Mouse (Mus musculus): Measurements from ENCODE around the gene Zfp706. TPM values are rescaled to one million over a fixed set of nuclear protein-coding genes. Genes with fewer than 3 reads are reported as not detected.

The Zfp706 gene
- polyA plus RNA-seq, 1 experiment from 2014 or later, result 462 TPM

GRCm38 (mm10) chr15:36956221-36956620 lies 51.4 kb downstream of the Zfp706 start:
- DNase-seq (ENCODE audit: low spot score) (no peak), ATAC-seq (replicated peaks; ENCODE audit: low FRiP score, low TSS enrichment, low read depth) (no peak)
- Histone ChIP-seq H3K4me2 (ENCODE audit: low read length) (no peak overlapping the region), H3K4me1 (replicated peaks; ENCODE audit: control insufficient read depth, insufficient read depth, low read length) (no peaks in the 10 kb centered on the region), H3K27ac (ENCODE audit: low read depth) (no peak overlapping the region), H3K9ac (ENCODE audit: low read length) (no peak overlapping the region), H3K36me3 (ENCODE audit: control insufficient read depth, insufficient read depth, low read length) (no peaks in the 10 kb centered on the region), H3K4me3 (ENCODE audit: low read depth, low read length) (no peak overlapping the region), H3K27me3 (replicated peaks; ENCODE audit: control insufficient read depth, insufficient read depth, low read length) (0 out of 2 replicates have a peak, but pooled peaks cover 3% of the 10 kb centered on the region), H3K9me3 (ENCODE audit: control insufficient read depth, low read length) (0 out of 2 replicates have a peak, but pooled peaks cover 4% of the 10 kb centered on the region)
- 90% methylated on average over 3 of the region's 3 CpGs for WGBS

DNA sequence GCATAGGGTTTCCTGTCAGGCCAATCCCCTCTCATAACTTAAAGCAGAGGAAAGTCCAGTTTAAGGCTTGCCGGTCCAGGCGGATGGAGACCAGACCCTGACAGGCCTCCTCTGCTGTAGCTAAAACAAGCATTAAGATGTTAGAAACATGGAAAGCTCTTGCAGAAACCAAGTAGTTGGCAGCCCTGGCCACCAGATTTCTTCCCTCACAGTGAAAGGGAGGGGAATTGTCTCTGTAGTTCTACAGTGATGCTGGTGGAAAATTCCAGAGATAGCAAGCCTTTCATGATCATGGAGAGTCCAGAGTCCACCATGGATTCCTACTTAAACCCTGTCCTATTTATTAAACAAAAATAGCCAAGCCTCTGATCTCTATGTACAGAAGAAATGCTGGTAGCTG lies 57.3 kb downstream of the Zfp706 start:
- H3K4me3 ChIP-seq (ENCODE audit: low read depth, low read length), result no peak overlapping the region
- no peak for DNase-seq (ENCODE audit: low spot score)
- WGBS, result 77% methylated on average over 2 of the region's 2 CpGs
- H3K9ac ChIP-seq (ENCODE audit: low read length), result no peak overlapping the region
- H3K27me3 ChIP-seq (replicated peaks; ENCODE audit: control insufficient read depth, insufficient read depth, low read length), result 0 out of 2 replicates have a peak, but pooled peaks cover 3% of the 10 kb centered on the region
- no peak overlapping the region for H3K4me2 ChIP-seq (ENCODE audit: low read length)
- no peaks in the 10 kb centered on the region for H3K9me3 ChIP-seq (ENCODE audit: control insufficient read depth, low read length)
- no peaks in the 10 kb centered on the region for H3K4me1 ChIP-seq (replicated peaks; ENCODE audit: control insufficient read depth, insufficient read depth, low read length)
- H3K27ac ChIP-seq (ENCODE audit: low read depth), result no peak overlapping the region
- H3K36me3 ChIP-seq (ENCODE audit: control insufficient read depth, insufficient read depth, low read length), result no peaks in the 10 kb centered on the region
- no peak for ATAC-seq (replicated peaks; ENCODE audit: low FRiP score, low TSS enrichment, low read depth)

DNA sequence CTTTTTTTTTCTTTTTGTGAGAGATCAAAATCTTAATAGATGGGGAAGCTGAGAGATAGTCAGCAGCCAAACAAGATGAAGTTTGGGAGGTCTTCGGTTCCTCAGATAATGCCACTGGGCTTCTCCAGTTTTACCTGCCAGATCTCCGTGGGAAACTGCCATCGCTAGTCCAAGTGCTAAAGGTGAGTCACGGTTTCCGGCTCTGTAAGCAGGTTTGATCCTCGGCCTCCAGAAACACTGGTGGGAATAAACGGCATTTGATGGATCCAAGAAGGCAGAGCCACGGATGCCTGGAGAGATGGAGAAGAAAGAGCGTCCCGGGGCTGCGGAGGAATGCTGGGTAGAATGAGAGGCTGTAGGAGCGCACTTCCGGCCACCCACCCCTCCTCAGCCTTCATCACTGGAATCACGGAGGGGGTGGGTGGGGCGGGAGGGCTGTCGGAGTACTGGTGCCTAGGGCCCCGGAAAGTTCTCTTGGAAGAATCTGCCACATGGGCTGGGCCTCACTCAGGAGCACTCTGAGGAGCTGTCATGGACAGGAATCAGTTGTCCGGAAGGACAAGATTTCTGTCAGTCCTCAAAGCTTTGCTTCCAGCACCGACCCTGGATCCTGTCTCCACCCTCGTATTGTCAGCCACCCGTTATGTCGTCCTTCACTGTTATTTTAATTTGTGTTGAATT lies 58.6 kb downstream of the Zfp706 start:
- no peak overlapping the region for H3K4me2 ChIP-seq (ENCODE audit: low read length)
- H3K9me3 ChIP-seq (ENCODE audit: control insufficient read depth, low read length), result no peaks in the 10 kb centered on the region
- no peak overlapping the region for H3K9ac ChIP-seq (ENCODE audit: low read length)
- no peaks in the 10 kb centered on the region for H3K36me3 ChIP-seq (ENCODE audit: control insufficient read depth, insufficient read depth, low read length)
- WGBS, result 82% methylated on average over 22 of the region's 22 CpGs
- H3K4me3 ChIP-seq (ENCODE audit: low read depth, low read length), result no peak overlapping the region
- H3K4me1 ChIP-seq (replicated peaks; ENCODE audit: control insufficient read depth, insufficient read depth, low read length), result no peaks in the 10 kb centered on the region
- DNase-seq (ENCODE audit: low spot score) (no peak), ATAC-seq (replicated peaks; ENCODE audit: low FRiP score, low TSS enrichment, low read depth) (no peak)
- H3K27ac ChIP-seq (ENCODE audit: low read depth), result no peak overlapping the region
- no peaks in the 10 kb centered on the region for H3K27me3 ChIP-seq (replicated peaks; ENCODE audit: control insufficient read depth, insufficient read depth, low read length)
